Mouse (Mus musculus) lung, embryonic 16.5 days (tissue): ENCODE data around the gene Pxk. TPM values are rescaled to one million over a fixed set of nuclear protein-coding genes. Genes with fewer than 3 reads are reported as not detected.
"Not testable (repeated sequence)": the region's sequence is repeated elsewhere in the genome, so short reads cannot be mapped to it uniquely, and the experiment has no call there.

ENCODE experiments used
- ATAC-seq: fragments of 200-750 bp; cut with Nextera tagmentation; 2 replicates; pipeline ENCODE4 v1.8.0; 2017; ENCODE audit warnings: low read depth, mild to moderate bottlenecking, moderate library complexity
- H3K27ac ChIP-seq: fragments of 300-500 bp; sonication (generic); 2 replicates; pipeline ENCODE4 v1.5.1; 2014; ENCODE audit warnings: mild to moderate bottlenecking, control low read depth, low read length
- H3K27me3 ChIP-seq: fragments of 300-500 bp; sonication (generic); 2 replicates; pipeline ENCODE4 v1.6.1; 2014; ENCODE audit warnings: low read depth, low read length, mixed read lengths; ENCODE audit not compliant: control insufficient read depth, insufficient read depth
- H3K36me3 ChIP-seq: fragments of 300-500 bp; sonication (generic); 2 replicates; pipeline ENCODE4 v1.6.1; 2014; ENCODE audit warnings: low read length; ENCODE audit not compliant: control insufficient read depth, insufficient read depth
- H3K4me1 ChIP-seq: fragments of 300-500 bp; sonication (generic); replicated peaks from 2 replicates; pipeline ENCODE4 v1.6.1; 2014; ENCODE audit warnings: low read length, mixed read lengths; ENCODE audit not compliant: control insufficient read depth, insufficient read depth
- H3K4me2 ChIP-seq: fragments of 300-500 bp; sonication (generic); 2 replicates; pipeline ENCODE4 v1.6.1; 2014; ENCODE audit warnings: low read depth, low read length, control low read depth
- H3K4me3 ChIP-seq: fragments of 300-500 bp; sonication (generic); 2 replicates; pipeline ENCODE4 v1.5.1; 2014; ENCODE audit warnings: mild to moderate bottlenecking, low read length, control low read depth
- H3K9ac ChIP-seq: fragments of 300-500 bp; sonication (generic); 2 replicates; pipeline ENCODE4 v1.6.1; 2014; ENCODE audit warnings: low read length, control low read depth
- H3K9me3 ChIP-seq: fragments of 300-500 bp; sonication (generic); 2 replicates; pipeline ENCODE4 v1.6.1; 2016; ENCODE audit warnings: low read length; ENCODE audit not compliant: control insufficient read depth
- WGBS: fragments of 180-500 bp; shearing (Covaris S2); extraction: QIAGEN DNeasy Blood & Tissue Kit; methylation state at CpG from one replicate; pipeline ENCODE4 v1.1.7; 2014; 5-methylcytosine and 5-hydroxymethylcytosine counted together
- polyA plus RNA-seq: library from polyadenylated mRNA; unstranded; fragments of >200 nt; fragmentation: Nextera tagmentation; extraction: Ambion mirVana; gene quantifications from 2 replicates; pipeline ENCODE4 v1.2.1, GENCODE M21; 2015

The Pxk gene
- polyA plus RNA-seq, 1 experiment from 2014 or later, result 41.5 TPM

- H3K9me3 ChIP-seq, result no peaks in the 10 kb centered on the region
- H3K4me2 ChIP-seq, result no peak overlapping the region
- H3K36me3 ChIP-seq, result no peaks in the 10 kb centered on the region
- H3K4me1 ChIP-seq, result no peaks in the 10 kb centered on the region
- H3K27ac ChIP-seq, result no peak overlapping the region
- no peak for ATAC-seq
- H3K27me3 ChIP-seq, result no peaks in the 10 kb centered on the region
- 44% methylated on average over 1 of the region's 1 CpGs for WGBS
- no peak overlapping the region for H3K4me3 ChIP-seq
- no peak overlapping the region for H3K9ac ChIP-seq
Measured at GRCm38 (mm10) chr14:8114756-8115155, 16.7 kb downstream of the Pxk start.

- Histone ChIP-seq H3K4me1 (no peaks in the 10 kb centered on the region), H3K27ac (no peak overlapping the region), H3K4me3 (no peak overlapping the region), H3K9ac (no peak overlapping the region), H3K36me3 (no peaks in the 10 kb centered on the region), H3K27me3 (no peaks in the 10 kb centered on the region), H3K9me3 (no peaks in the 10 kb centered on the region), H3K4me2 (no peak overlapping the region)
- 77% methylated on average over 4 of the region's 4 CpGs for WGBS
- ATAC-seq, result no peak
Measured at GRCm38 (mm10) chr14:8115772-8116171, 17.8 kb downstream of the Pxk start.

- Histone ChIP-seq H3K27me3 (no peaks in the 10 kb centered on the region), H3K4me3 (no peak overlapping the region), H3K9me3 (no peaks in the 10 kb centered on the region), H3K4me2 (no peak overlapping the region), H3K9ac (no peak overlapping the region), H3K36me3 (0 out of 2 replicates have a peak, but pooled peaks cover 2% of the 10 kb centered on the region), H3K4me1 (no peaks in the 10 kb centered on the region), H3K27ac (no peak overlapping the region)
- ATAC-seq, result no peak
- WGBS, result 85% methylated on average over 2 of the region's 2 CpGs
Measured at GRCm38 (mm10) chr14:8117371-8117770, 19.4 kb downstream of the Pxk start.

- H3K27ac ChIP-seq, result no peak overlapping the region
- H3K9ac ChIP-seq, result no peak overlapping the region
- no peak overlapping the region for H3K4me3 ChIP-seq
- no peak for ATAC-seq
- H3K4me1 ChIP-seq, result no peaks in the 10 kb centered on the region
- H3K4me2 ChIP-seq, result no peak overlapping the region
- H3K9me3 ChIP-seq, result no peaks in the 10 kb centered on the region
- H3K36me3 ChIP-seq, result peaks cover 4% of the 10 kb centered on the region; the same call in 1 of the 2 replicates
- 81% methylated on average over 5 of the region's 5 CpGs for WGBS
- H3K27me3 ChIP-seq, result no peaks in the 10 kb centered on the region
Measured at GRCm38 (mm10) chr14:8119454-8119853, 21.4 kb downstream of the Pxk start.

GRCm38 (mm10) chr14:8119904-8120303, 21.9 kb downstream of the Pxk start:
- Histone ChIP-seq H3K9ac (no peak overlapping the region), H3K36me3 (peaks cover 4% of the 10 kb centered on the region; the same call in 1 of the 2 replicates), H3K4me3 (no peak overlapping the region), H3K9me3 (no peaks in the 10 kb centered on the region), H3K27me3 (no peaks in the 10 kb centered on the region), H3K4me1 (no peaks in the 10 kb centered on the region), H3K4me2 (no peak overlapping the region), H3K27ac (no peak overlapping the region)
- no peak for ATAC-seq
- WGBS, result 82% methylated on average over 3 of the region's 3 CpGs

GRCm38 (mm10) chr14:8123141-8123540, 25.1 kb downstream of the Pxk start:
- Histone ChIP-seq H3K27ac (no peak overlapping the region), H3K4me2 (no peak overlapping the region), H3K9me3 (no peaks in the 10 kb centered on the region), H3K36me3 (peaks cover 4% of the 10 kb centered on the region; the same call in 1 of the 2 replicates), H3K4me1 (no peaks in the 10 kb centered on the region), H3K9ac (no peak overlapping the region), H3K4me3 (no peak overlapping the region), H3K27me3 (no peaks in the 10 kb centered on the region)
- ATAC-seq, result no peak
- 81% methylated on average over 7 of the region's 7 CpGs for WGBS

GRCm38 (mm10) chr14:8123611-8124010, 25.6 kb downstream of the Pxk start:
- not testable (repeated sequence) for H3K27me3 ChIP-seq, H3K4me1 ChIP-seq, H3K9ac ChIP-seq, ATAC-seq, H3K4me2 ChIP-seq, H3K27ac ChIP-seq, H3K9me3 ChIP-seq, H3K36me3 ChIP-seq, H3K4me3 ChIP-seq
- 91% methylated on average over 10 of the region's 10 CpGs for WGBS

GRCm38 (mm10) chr14:8124046-8124881, 26.3 kb downstream of the Pxk start:
- no peak overlapping the region for H3K4me3 ChIP-seq
- no peaks in the 10 kb centered on the region for H3K9me3 ChIP-seq
- peaks cover 4% of the 10 kb centered on the region; the same call in 1 of the 2 replicates for H3K36me3 ChIP-seq
- no peak overlapping the region for H3K27ac ChIP-seq
- ATAC-seq, result no peak
- no peak overlapping the region for H3K4me2 ChIP-seq
- H3K9ac ChIP-seq, result no peak overlapping the region
- no peaks in the 10 kb centered on the region for H3K4me1 ChIP-seq
- WGBS, result 73% methylated on average over 7 of the region's 7 CpGs
- H3K27me3 ChIP-seq, result no peaks in the 10 kb centered on the region

- Histone ChIP-seq H3K27ac (no peak overlapping the region), H3K4me1 (no peaks in the 10 kb centered on the region), H3K9me3 (no peaks in the 10 kb centered on the region), H3K4me2 (no peak overlapping the region), H3K36me3 (peaks cover 2% of the 10 kb centered on the region; the same call in 1 of the 2 replicates), H3K4me3 (no peak overlapping the region), H3K27me3 (no peaks in the 10 kb centered on the region), H3K9ac (no peak overlapping the region)
- no peak for ATAC-seq
- WGBS, result 49% methylated on average over 5 of the region's 5 CpGs
Measured at GRCm38 (mm10) chr14:8127971-8128370, 30.0 kb downstream of the Pxk start.
